22 mouse cellular contexts compared by ENCODE assay signal in the genomic region with DNA sequence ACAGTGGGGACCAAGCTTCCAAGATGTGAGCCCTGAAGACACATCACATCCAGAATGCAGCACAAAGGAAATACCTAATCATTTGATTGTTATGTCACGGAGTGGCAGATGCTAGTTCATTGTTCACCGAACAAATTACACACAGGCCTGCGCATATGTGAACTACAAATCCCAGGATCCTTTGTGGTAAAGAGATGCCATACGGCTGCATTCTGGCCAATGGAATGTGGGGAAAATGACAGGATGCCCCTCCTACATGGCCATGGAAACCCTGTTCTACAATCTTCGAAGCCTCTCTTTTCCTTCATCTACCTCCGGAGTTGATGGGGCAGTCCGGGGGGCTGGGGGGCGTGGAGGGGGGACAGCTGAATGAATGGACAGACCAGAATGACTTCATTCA. TPM values are rescaled to one million over a fixed set of nuclear protein-coding genes. Genes with fewer than 3 reads are reported as not detected.
DNase-seq lines count a peak whose midpoint lies in the region; ATAC-seq and TF ChIP-seq lines count a peak whose summit lies in the region.
"Had no signal": no experiment of that assay in that cellular context is flagged by ENCODE, and none has a peak within 500 bp of the region (broad histone marks: within the 10 kb centered on the region; RNA-seq: fewer than 3 reads in every experiment).

No protein-coding gene starts in this region.

- H3K36me3 ChIP-seq in embryonic facial prominence, embryonic 11.5 days (replicated peaks; ENCODE audit: control insufficient read depth, insufficient read depth, low read depth, low read length), result no peaks in the 10 kb centered on the region
- no peaks in the 10 kb centered on the region for H3K36me3 ChIP-seq in embryonic facial prominence, embryonic 10.5 days (replicated peaks)
- no peaks in the 10 kb centered on the region for H3K36me3 ChIP-seq in midbrain, embryonic 15.5 days (replicated peaks)
- no peaks in the 10 kb centered on the region for H3K36me3 ChIP-seq in midbrain, embryonic 13.5 days
- H3K36me3 ChIP-seq in forebrain, postnatal 0 days (ENCODE audit: insufficient read depth), result no peaks in the 10 kb centered on the region
- H3K36me3 ChIP-seq: embryonic facial prominence, embryonic 13.5 days; G1E; limb, embryonic 13.5 days; liver, embryonic 13.5 days had no signal

- 91% methylated on average over 8 of the region's 8 CpGs for WGBS in embryonic facial prominence, embryonic 11.5 days
- 87% methylated on average over 8 of the region's 8 CpGs for WGBS in embryonic facial prominence, embryonic 10.5 days
- WGBS in midbrain, embryonic 15.5 days, result 83% methylated on average over 8 of the region's 8 CpGs
- 90% methylated on average over 8 of the region's 8 CpGs for WGBS in midbrain, embryonic 13.5 days
- 85% methylated on average over 8 of the region's 8 CpGs for WGBS in forebrain, postnatal 0 days

- H3K4me3 ChIP-seq in embryonic facial prominence, embryonic 11.5 days (ENCODE audit: low read depth, low read length), result no peak overlapping the region
- no peak overlapping the region for H3K4me3 ChIP-seq in embryonic facial prominence, embryonic 10.5 days
- H3K4me3 ChIP-seq in midbrain, embryonic 15.5 days, result no peak overlapping the region
- no peak overlapping the region for H3K4me3 ChIP-seq in midbrain, embryonic 13.5 days (replicated peaks)
- no peak overlapping the region for H3K4me3 ChIP-seq in forebrain, postnatal 0 days (ENCODE audit: low read depth, low read length)
- no peak overlapping the region for H3K4me3 ChIP-seq in gastrocnemius, adult 2 months
- H3K4me3 ChIP-seq: embryonic facial prominence, embryonic 13.5 days; layer of hippocampus, adult 2 months; limb, embryonic 13.5 days; liver, embryonic 13.5 days; myocyte had no signal

- H3K9ac ChIP-seq in embryonic facial prominence, embryonic 11.5 days (replicated peaks; ENCODE audit: low read length), result no peak overlapping the region
- H3K9ac ChIP-seq in midbrain, embryonic 15.5 days, result no peak overlapping the region
- H3K9ac ChIP-seq in midbrain, embryonic 13.5 days (replicated peaks), result no peak overlapping the region
- H3K9ac ChIP-seq in forebrain, postnatal 0 days, result no peak overlapping the region
- H3K9ac ChIP-seq: embryonic facial prominence, embryonic 13.5 days; limb, embryonic 13.5 days; liver, embryonic 13.5 days; lung, embryonic 14.5 days had no signal

- intact Hi-C loops in gastrocnemius, adult 2 months (cut with DNase I), result no loop called here

- H3K4me1 ChIP-seq in embryonic facial prominence, embryonic 11.5 days (ENCODE audit: control insufficient read depth, insufficient read depth, low read length), result 0 out of 2 replicates have a peak, but pooled peaks cover 3% of the 10 kb centered on the region
- H3K4me1 ChIP-seq in embryonic facial prominence, embryonic 10.5 days, result peaks cover 27% of the 10 kb centered on the region
- H3K4me1 ChIP-seq in midbrain, embryonic 15.5 days, result peaks cover 5% of the 10 kb centered on the region
- H3K4me1 ChIP-seq in midbrain, embryonic 13.5 days (replicated peaks), result peaks cover 11% of the 10 kb centered on the region
- H3K4me1 ChIP-seq in forebrain, postnatal 0 days (ENCODE audit: insufficient read depth), result no peaks in the 10 kb centered on the region

- H3K4me2 ChIP-seq in embryonic facial prominence, embryonic 11.5 days (ENCODE audit: low read depth, low read length), result no peak overlapping the region
- H3K4me2 ChIP-seq in midbrain, embryonic 15.5 days, result no peak overlapping the region
- no peak overlapping the region for H3K4me2 ChIP-seq in midbrain, embryonic 13.5 days (replicated peaks)
- H3K4me2 ChIP-seq in forebrain, postnatal 0 days (ENCODE audit: low read depth), result no peak overlapping the region
- H3K4me2 ChIP-seq: embryonic facial prominence, embryonic 13.5 days; limb, embryonic 13.5 days; liver, embryonic 13.5 days; lung, embryonic 14.5 days had no signal

- no peaks in the 10 kb centered on the region for H3K27me3 ChIP-seq in embryonic facial prominence, embryonic 11.5 days (ENCODE audit: control insufficient read depth, insufficient read depth, low read length)
- peaks cover 17% of the 10 kb centered on the region for H3K27me3 ChIP-seq in embryonic facial prominence, embryonic 10.5 days (replicated peaks; ENCODE audit: low read depth, poor library complexity, severe bottlenecking)
- no peaks in the 10 kb centered on the region for H3K27me3 ChIP-seq in midbrain, embryonic 15.5 days (replicated peaks)
- peaks cover 8% of the 10 kb centered on the region; the same call in 1 of the 2 replicates for H3K27me3 ChIP-seq in midbrain, embryonic 13.5 days
- no peaks in the 10 kb centered on the region for H3K27me3 ChIP-seq in forebrain, postnatal 0 days (ENCODE audit: insufficient read depth, low read length)
- H3K27me3 ChIP-seq: embryonic facial prominence, embryonic 13.5 days had no signal

- H3K9me3 ChIP-seq in embryonic facial prominence, embryonic 11.5 days (replicated peaks; ENCODE audit: control insufficient read depth, low read length), result no peaks in the 10 kb centered on the region
- peaks cover 4% of the 10 kb centered on the region; the same call in 1 of the 2 replicates for H3K9me3 ChIP-seq in embryonic facial prominence, embryonic 10.5 days
- H3K9me3 ChIP-seq in midbrain, embryonic 15.5 days, result no peaks in the 10 kb centered on the region
- no peaks in the 10 kb centered on the region for H3K9me3 ChIP-seq in midbrain, embryonic 13.5 days
- H3K9me3 ChIP-seq in forebrain, postnatal 0 days (ENCODE audit: low read length), result 0 out of 2 replicates have a peak, but pooled peaks cover 4% of the 10 kb centered on the region
- H3K9me3 ChIP-seq: embryonic facial prominence, embryonic 13.5 days; liver, embryonic 13.5 days had no signal

- DNase-seq in embryonic facial prominence, embryonic 11.5 days (ENCODE audit: low spot score), result peak; percentile 26
- DNase-seq in embryonic facial prominence, embryonic 10.5 days (ENCODE audit: low spot score), result no peak
- DNase-seq in forebrain, postnatal 0 days, result no peak
- no peak for DNase-seq in layer of hippocampus, adult 11-12 months (ENCODE audit: low spot score)
- DNase-seq in gastrocnemius, adult 2 months, result no peak
- DNase-seq in gastrocnemius, adult 18-20 months (ENCODE audit: low spot score), result no peak
- DNase-seq: cerebellum, adult 8-10 months; gastrocnemius, postnatal 36 days; kidney, adult 11 months; kidney, postnatal 10 days; layer of hippocampus, postnatal 36 days; liver, embryonic 13.5 days; lung, embryonic 14.5 days; right cerebral cortex, adult 18-20 months; thymus, postnatal 14 days had no signal

- H3K27ac ChIP-seq in embryonic facial prominence, embryonic 11.5 days (replicated peaks; ENCODE audit: low read depth, low read length), result no peak overlapping the region
- no peak overlapping the region for H3K27ac ChIP-seq in embryonic facial prominence, embryonic 10.5 days (replicated peaks)
- H3K27ac ChIP-seq in midbrain, embryonic 15.5 days, result no peak overlapping the region
- H3K27ac ChIP-seq in midbrain, embryonic 13.5 days, result no peak overlapping the region
- no peak overlapping the region for H3K27ac ChIP-seq in forebrain, postnatal 0 days (ENCODE audit: low read depth, low read length)
- no peak overlapping the region for H3K27ac ChIP-seq in gastrocnemius, adult 2 months
- H3K27ac ChIP-seq: embryonic facial prominence, embryonic 13.5 days; limb, embryonic 13.5 days; liver, embryonic 13.5 days had no signal

- ATAC-seq in embryonic facial prominence, embryonic 11.5 days (replicated peaks; ENCODE audit: insufficient number of reproducible peaks, low FRiP score, low TSS enrichment, low read depth), result no peak
- 0 out of 2 replicates have a peak, but pooled peaks have one; percentile 27 for ATAC-seq in midbrain, embryonic 15.5 days (replicated peaks)
- no peak for ATAC-seq in midbrain, embryonic 13.5 days
- ATAC-seq in forebrain, postnatal 0 days, result peak; percentile 49; the same call in 1 of the 2 replicates

- TF ChIP-seq CTCF in forebrain, postnatal 0 days (IDR thresholded peaks at IDR 0.05; ENCODE audit: low read depth), result no peak
- no peak for TF ChIP-seq CTCF in gastrocnemius, adult 2 months (IDR thresholded peaks at IDR 0.05)

RNA-seq across cellular contexts. Expression of a gene that starts 37.4 kb away (rescaled TPM):
- 105 and 115 TPM in 2 replicates for polyA plus RNA-seq in embryonic facial prominence, embryonic 11.5 days (2014; fragmentation: Nextera tagmentation; extraction: Ambion mirVana)
- polyA plus RNA-seq in embryonic facial prominence, embryonic 10.5 days (2016; fragmentation: Nextera tagmentation; extraction: Ambion mirVana), result 113 and 115 TPM in 2 replicates
- polyA plus RNA-seq in midbrain, embryonic 15.5 days (2015; fragmentation: Nextera tagmentation; extraction: Ambion mirVana), result 31.6 and 32.6 TPM in 2 replicates
- 50.9 and 55.9 TPM in 2 replicates for polyA plus RNA-seq in midbrain, embryonic 13.5 days (2015; fragmentation: Nextera tagmentation; extraction: Ambion mirVana)
- 30.5 and 34.9 TPM in 2 replicates for total RNA-seq in forebrain, postnatal 0 days (2014; rRNA removed)
- 50.5 and 51.5 TPM in 2 replicates for polyA plus RNA-seq in forebrain, postnatal 0 days (2015; fragmentation: Nextera tagmentation; extraction: Ambion mirVana)
- total RNA-seq in gastrocnemius, adult 2 months (2021), result 1 to 10 TPM; 4.0 to 5.0 TPM
- 1 to 10 TPM; 3.8 to 4.6 TPM for total RNA-seq in gastrocnemius, adult 18-20 months (2021)

Comparison
In these comparisons a context has a peak if more than half of its experiments do, and no peak if none do; other contexts are left out.
1. ATAC-seq: peak in midbrain, embryonic 15.5 days (single experiment) and forebrain, postnatal 0 days (single experiment); none in embryonic facial prominence, embryonic 11.5 days (single experiment) and midbrain, embryonic 13.5 days (single experiment).